Mouse (Mus musculus): Measurements from ENCODE around the gene Clasrp.

DNA sequence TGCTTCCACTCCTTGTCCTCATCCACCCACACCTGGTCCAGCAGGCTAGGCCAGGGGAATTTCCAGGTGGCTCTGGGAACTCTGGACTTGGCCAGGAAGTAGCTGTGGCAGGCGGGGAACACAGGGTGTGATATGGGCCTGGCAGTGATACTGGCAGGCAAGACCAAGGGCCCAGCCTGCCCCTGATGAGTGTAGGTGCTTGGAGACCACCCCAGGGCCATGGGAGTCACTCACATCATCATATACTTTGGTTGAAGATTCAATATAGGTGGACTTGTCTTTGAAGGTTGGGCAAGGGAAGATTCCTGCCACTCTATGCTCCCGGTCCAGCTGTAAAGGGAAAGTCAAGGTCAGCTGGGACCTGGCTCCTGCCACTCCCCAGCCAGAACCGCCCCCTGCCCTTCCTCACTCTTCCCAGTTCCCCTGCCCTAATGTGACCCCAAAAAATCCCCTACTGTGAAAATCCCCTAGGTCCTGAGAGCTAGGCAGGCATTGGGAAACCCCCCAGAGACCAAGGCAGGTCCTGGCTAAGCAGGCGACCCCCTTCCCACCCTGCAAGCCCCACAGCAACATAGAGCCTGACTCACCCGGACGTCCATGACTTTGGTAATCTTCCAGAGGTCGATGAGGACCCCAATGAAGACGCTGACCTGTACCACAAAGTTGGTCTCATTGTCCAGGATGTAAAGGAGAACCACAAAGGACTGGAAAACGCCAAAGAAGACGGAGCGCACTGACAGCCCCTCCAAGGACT is 31.0 kb upstream of the Clasrp start:
- TF ChIP-seq CTCF (IDR thresholded peaks at IDR 0.05; ENCODE audit: extremely low read depth, insufficient read depth, low read length) (no peak), POLR2A (IDR thresholded peaks at IDR 0.05; ENCODE audit: extremely low read depth, insufficient read depth, low read length) (no peak)
